Mouse (Mus musculus) fibroblast of lung, adult 2 months (primary cell): ENCODE measurements around the gene Tango2.

Source experiments
- DNase-seq: peaks from one replicate; pipeline ENCODE4 v3.0.0-alpha.2; 2011; ENCODE audit warnings: low read depth

The Tango2 gene

DNA sequence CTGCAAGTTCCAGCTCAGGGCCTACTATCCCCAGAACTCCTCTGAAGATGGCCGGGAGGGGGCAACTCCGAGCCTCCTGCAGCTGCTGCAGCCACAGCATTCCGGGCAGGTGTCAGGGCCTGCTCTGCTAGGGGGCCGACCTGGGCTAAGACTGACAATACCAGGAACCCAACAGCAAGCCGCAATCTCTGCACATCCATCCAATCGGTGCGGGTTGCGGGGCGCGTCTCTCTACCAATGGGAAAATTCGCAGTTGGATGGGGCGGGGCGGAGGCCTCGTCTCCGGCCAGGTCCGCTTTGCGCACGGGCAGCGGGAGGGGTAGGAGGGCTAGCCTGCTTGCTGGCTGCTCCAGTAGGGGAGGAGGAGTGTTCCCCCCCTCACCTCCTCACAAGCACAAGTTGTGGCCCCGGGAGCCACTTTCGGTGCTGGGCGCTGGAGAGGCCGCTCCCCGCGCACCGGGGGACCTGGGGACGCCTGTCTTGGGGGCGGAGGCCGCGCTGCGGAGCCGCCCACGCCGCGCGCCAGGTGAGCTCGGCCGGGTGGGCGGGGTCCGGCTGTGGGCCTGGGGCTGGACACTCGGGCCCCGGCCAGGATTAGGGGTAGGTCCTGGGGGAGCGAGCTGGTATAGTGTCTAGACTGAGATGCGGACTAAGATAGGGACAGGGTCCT lies at the start of gene Tango2, which contains the start of gene Arvcf:
Tango2 (minus strand) TSS at position 173 of the 670 bp plus-strand sequence.
Arvcf (plus strand) TSS at position 252 of the 670 bp plus-strand sequence.
- DNase-seq: peak; percentile 74

DNA sequence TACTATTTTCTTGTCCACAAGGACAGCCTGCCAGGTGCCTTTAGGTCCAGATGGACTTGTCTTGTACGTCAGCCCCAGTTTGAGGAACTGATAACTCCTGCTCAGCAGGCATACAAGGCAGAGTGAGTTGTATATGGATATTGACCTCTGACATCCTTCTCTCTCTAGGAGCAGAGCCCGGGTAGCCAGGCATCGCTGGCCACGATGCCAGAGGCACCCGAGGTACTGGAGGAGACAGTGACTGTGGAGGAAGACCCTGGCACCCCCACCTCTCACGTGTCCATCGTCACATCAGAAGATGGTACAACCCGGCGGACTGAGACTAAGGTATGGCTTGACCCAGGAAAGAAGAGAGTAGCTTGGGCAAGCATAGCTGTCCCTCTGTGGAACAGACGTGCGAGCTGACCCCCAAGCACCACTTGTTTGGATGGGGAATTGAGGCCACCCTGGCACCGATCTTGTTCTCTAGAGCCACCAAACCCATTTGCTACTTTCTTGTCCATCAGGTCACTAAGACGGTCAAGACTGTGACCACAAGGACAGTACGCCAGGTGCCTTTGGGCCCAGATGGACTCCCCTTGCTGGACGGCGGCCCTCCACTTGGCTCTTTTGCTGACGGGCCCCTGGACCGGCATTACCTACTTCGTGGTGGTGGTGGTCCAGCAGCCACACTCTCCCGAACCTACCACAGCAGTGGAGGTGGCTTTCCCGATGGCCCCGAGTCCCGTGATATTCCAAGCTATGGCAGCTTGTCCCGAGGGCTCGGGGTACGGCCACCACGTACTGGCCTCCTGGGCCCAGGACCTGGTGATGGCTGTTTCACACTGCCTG lies 49.1 kb upstream of the Tango2 start:
- no peak for DNase-seq

DNA sequence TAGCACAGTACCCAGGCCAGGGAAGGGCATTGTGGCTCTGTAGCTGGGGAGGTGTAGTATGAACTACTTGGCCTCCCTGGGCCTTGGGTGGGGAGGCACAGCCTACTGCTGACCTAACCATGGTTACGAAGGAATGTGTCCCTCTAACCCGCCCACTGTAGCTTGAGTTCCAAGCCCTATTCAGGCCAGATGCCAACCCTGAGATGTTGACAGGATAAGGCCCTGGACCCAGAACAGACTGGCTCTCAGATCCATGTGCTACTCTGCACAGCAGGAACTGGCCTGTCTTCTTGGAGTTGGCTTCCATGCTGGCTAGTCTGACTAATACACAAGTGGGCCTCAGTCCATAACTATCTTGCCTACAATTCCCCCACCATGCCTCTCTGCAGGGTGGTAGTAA lies 48.3 kb upstream of the Tango2 start:
- DNase-seq: peak; percentile 96

- DNase-seq: no peak
These were observed 47.7 kb upstream of the Tango2 start for GRCm38 (mm10) chr16:18395620-18396036.

DNA sequence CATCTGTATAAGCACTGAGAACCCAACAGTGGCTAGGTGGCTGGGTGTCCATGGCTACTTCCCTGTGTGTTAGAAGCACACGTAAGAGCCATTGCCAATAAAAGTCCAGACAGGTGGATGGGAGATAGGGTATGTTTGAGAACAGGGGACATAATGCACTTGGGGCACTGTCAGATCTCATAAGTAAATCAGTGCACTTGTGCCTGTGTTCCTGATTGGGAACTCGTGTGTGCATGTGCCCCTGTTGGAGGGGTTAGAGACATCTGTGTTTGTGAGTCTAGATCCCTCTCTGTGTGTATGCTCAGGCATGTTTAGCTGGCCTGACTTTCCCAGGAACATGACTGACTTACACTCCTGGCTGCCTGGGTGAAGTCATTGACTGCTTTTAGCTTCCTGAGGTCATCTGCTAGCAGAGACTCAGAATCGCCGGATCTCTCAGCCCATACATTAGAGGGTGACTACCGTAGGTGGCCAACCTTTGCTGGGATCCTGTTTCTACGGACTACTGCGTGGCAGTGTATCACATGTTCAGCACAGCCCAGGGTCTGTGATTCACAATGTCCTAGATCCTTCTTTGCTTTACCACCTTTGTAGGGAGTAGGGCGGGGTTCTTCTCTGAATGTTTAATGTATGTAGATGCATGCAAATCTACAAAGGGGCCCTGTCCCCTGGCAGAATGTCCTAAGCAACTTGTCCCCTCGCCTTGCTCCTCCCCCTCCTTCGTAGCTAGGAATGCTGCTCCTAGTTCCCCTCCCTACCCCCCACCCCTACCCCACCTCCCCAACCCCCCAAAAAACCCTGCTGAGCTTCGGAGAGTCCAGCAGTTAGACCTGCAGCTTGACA lies 47.1 kb upstream of the Tango2 start:
- no peak for DNase-seq

DNA sequence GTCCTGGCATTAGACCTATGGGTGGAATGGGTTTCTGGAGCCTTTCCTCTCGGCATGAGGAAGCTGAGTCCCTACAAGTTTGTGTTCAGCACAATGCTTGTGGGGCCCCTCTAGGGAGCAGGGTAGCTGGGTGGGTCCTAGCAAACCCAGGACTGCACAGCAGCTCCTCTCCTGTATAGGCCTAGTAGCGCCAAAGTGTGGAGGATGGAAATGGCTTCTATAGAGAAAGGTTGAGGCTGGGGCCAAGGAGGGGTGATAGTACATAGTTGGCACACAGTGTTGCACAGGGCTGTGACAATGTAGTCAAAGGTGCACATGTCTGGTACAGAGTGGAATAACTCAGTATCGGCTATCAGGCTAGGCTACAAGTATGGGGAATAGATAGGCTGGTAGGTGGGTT lies 46.2 kb upstream of the Tango2 start:
- DNase-seq: no peak

- DNase-seq: no peak
These were observed 45.7 kb upstream of the Tango2 start for GRCm38 (mm10) chr16:18393595-18393994.

- DNase-seq: peak; percentile 75
These were observed 44.8 kb upstream of the Tango2 start for GRCm38 (mm10) chr16:18392469-18393426.

GRCm38 (mm10) chr16:18391728-18392127 lies 43.8 kb upstream of the Tango2 start:
- DNase-seq: no peak

DNA sequence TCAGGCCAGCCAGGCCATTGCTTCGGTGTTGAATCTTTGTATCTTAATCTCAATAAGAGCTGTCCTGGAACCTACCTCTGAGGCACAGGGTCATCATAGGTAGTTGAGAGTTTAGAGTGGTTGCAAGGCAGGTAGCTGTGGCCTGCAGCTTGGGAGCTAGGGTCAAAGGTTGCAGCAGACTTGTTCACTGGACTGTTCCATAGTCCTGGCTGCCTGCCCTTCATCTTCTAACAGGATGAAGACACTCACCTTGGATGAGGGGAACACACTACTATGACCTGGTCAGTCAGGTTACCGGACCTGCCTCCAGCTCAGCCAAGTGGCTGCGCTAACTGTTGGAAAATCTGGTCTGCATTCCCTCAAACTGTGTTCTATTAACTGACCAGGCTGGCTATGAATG lies 43.2 kb upstream of the Tango2 start:
- no peak for DNase-seq

DNA sequence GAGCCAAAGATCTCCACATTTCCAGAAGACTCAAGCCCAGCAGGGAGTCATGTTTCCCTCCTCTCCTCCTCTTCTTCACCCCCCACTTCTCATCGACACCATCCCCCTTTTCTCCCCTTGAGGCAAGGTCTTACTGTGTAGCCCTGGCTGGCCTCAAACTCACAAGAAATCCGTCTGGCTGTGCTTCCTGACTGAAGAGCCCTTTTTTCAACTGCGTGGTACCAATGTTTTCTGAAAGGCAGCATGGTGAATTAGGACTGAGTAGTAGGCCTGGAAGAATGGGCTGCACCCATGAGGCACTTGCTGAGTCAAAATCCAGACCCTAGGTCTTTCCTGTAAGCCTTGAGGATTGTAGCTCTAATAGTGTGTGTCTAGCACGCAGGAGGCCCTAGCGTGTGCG lies 42.5 kb upstream of the Tango2 start:
- DNase-seq: no peak

DNA sequence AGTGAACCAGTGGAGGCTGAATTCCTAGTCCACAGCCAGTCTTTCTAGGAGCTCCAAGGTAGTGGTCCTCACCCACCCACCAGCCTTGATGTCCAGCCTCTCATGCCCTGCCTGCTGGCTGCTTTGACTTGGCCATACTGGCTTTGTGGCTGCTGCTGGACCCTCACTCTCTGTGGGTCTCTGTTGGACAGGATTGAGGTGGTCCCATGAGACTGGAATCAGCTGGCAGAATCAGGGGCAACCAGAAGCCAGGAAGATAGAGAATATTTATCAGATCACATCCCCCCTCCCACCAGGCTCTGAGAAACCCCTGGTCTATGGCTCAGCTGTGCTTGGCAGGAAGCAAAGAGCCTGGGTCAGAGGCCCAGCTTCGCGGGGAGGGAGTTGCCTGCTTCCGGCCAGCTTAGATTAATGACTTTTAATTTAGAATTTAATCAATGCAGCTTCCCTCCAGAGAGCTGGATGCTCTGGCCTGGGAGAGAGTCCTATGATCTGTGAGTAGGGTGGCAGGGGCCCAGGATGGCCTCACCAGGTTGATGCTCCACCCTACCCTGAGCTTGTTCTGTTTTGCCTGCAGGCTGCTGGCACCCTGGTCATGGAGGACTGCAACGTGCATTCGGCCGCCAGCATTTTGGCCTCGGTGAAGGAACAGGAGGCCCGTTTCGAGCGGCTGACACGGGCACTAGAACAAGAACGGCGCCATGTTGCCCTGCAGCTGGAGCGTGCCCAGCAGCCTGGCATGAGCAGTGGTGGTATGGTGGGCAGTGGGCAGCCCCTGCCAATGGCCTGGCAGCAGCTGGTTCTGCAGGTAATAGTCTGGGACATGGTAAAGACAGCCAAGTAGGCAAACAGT lies 40.9 kb upstream of the Tango2 start:
- no peak for DNase-seq

- no peak for DNase-seq
These were observed 40.0 kb upstream of the Tango2 start for GRCm38 (mm10) chr16:18387704-18388582.

GRCm38 (mm10) chr16:18386972-18387371 lies 39.1 kb upstream of the Tango2 start:
- DNase-seq: no peak

GRCm38 (mm10) chr16:18386451-18386850 lies 38.5 kb upstream of the Tango2 start:
- DNase-seq: peak; percentile 66

DNA sequence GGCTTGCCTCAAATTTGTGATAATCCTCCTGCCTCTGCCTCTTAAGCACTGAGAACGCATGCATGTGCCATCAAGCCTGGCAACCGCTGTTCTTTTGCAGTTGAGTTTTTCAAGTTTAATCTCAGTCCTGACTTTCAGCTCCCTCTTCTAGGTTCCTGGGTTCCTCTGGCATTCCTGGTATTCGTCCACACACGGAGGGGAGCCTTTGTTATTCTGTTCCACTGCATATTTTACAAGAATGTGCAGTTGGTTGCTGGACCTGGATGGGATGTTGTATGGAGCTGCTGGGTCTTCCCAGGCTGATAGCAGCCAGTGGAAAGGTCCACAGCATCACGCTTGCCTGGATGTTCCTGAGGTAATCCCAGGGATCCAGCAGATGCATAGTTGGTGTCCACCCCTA lies 37.5 kb upstream of the Tango2 start:
- DNase-seq: no peak

GRCm38 (mm10) chr16:18384659-18385058 lies 36.8 kb upstream of the Tango2 start:
- DNase-seq: no peak

- DNase-seq: no peak
These were observed 36.3 kb upstream of the Tango2 start for GRCm38 (mm10) chr16:18384211-18384610.

- DNase-seq: no peak
These were observed 35.9 kb upstream of the Tango2 start for GRCm38 (mm10) chr16:18383756-18384155.
